Mouse (Mus musculus): ENCODE data around the gene Fbll1.
"Not testable (repeated sequence)": the region's sequence is repeated elsewhere in the genome, so short reads cannot be mapped to it uniquely, and the experiment has no call there.

Gene Fbll1

DNA sequence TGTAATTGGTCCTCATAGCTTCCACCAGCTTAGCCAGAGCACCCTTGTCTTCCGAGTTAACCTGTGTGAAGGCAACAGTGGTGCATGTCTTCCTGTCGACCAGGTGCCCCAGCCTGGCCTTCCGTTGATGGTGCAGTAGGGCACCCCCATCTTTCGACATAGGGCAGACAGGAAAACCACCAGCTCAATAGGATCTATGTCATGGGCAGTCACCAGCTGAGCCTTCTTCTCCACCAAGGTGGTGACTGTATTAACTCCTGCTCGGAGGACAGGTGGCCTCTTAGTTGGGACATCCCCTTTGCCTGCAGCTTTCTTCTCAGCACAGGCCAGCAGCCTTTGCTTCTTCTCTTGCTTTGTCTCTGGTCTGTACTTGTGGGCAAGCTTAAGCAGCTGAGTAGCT is 5.9 kb downstream of the Fbll1 start:
- in situ Hi-C loops (cut with MboI; ENCODE audit: low pct_unique_long_range_greater_than_20kb in 1 of 2, low sequenced_read_pairs in 2 of 2, unreplicated experiment in 1 of 2) = not testable (repeated sequence)

DNA sequence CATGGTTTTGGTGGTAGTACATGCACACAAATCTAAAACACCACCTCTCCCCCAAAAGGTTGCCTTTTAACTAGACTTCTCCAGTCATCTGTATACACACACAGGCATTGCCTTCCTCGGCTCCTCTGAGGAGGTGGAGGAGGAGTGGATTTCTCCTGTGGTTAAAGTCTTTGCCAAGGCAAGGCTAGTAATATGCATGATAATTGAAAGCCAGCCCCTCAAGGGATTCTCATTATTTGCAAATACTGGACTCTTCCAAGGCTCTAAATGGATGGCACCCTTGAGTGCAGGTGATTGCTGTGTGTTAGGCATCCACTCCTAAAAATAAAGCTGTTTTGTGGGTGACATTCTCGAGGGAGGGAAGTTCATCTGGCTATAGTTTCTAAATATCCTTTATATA is 10.2 kb downstream of the Fbll1 start:
- in situ Hi-C loops (cut with MboI; ENCODE audit: low pct_unique_long_range_greater_than_20kb in 1 of 2, low sequenced_read_pairs in 2 of 2, unreplicated experiment in 1 of 2) = no loop called here

DNA sequence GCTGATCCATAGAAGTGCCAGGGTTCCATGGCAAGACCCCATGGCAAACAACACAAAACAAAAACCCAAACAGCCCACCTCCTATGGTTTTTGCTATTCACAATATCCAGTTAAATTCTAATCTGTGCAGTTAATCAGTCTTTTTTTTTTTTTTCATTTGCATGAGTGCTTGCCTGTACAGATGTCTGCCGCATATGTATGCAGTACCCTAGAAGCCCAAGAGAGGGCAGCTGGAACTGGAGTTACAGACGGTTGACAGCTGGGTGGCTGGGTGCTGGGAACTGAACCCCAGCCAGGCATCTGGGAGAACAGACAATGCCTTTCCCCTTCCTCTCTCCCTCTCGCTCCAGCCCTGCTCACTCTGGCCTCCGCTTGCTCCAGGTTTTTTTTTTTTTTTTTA is 14.1 kb downstream of the Fbll1 start:
- in situ Hi-C loops (cut with MboI; ENCODE audit: low pct_unique_long_range_greater_than_20kb in 1 of 2, low sequenced_read_pairs in 2 of 2, unreplicated experiment in 1 of 2) = no loop called here

DNA sequence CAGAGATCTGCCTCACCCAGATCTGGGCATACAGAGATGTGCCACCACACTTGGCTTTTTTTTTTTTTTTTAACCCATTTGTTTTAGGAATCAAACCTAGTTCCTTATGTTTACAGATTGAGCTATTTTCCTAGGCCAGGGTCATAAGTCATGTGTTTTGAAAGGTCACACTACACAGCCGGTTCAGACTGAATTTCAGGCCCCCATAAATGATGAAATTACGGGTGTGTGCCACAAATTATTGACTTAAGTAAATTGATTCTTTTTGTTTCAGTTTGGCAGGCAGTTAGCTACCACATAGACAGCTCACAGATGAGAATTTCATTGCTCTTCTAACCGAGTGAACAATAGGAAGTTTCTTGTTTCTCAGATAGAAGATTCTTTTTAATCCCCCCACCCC is 14.7 kb downstream of the Fbll1 start:
- in situ Hi-C loops (cut with MboI; ENCODE audit: low pct_unique_long_range_greater_than_20kb in 1 of 2, low sequenced_read_pairs in 2 of 2, unreplicated experiment in 1 of 2) = no loop called here

DNA sequence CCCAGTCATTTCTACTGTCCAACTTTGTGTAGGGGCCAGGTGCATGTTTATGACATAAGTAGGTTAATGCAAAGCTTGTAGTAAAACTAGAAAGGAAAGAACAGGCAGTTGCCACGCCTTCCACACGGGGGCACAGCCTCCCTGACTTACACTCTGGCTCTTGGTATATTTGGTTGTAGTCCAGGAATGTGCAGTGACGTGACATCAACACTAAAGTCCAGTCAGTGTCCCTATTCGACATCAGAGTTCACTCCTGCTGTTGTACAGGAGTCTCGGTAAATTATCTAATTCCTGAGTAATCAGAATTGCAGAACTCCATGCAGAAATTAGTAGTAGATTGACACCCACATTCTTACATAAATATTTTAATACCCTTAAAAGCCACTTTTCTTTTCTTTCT is 15.6 kb downstream of the Fbll1 start:
- in situ Hi-C loops (cut with MboI; ENCODE audit: low pct_unique_long_range_greater_than_20kb in 1 of 2, low sequenced_read_pairs in 2 of 2, unreplicated experiment in 1 of 2) = no loop called here

DNA sequence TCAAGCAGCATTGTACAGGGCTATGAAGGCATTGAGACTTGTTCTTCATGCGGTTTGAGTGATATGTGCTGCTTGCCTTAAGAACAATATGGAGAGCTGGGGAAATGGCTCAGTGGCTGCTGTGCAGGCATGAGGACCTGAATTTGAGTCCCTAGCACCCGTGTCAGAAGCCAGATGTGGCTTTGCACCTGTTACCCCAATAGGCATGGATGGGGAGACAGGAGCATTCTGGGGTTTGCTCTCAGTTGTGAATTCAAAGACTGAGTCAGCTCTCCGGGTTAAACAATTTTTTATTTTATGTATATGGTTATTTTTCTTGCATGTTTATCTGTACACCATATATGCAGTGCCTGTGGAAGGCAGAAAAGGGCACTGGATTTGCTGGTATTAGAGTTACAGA is 16.2 kb downstream of the Fbll1 start:
- in situ Hi-C loops (cut with MboI; ENCODE audit: low pct_unique_long_range_greater_than_20kb in 1 of 2, low sequenced_read_pairs in 2 of 2, unreplicated experiment in 1 of 2) = no loop called here

DNA sequence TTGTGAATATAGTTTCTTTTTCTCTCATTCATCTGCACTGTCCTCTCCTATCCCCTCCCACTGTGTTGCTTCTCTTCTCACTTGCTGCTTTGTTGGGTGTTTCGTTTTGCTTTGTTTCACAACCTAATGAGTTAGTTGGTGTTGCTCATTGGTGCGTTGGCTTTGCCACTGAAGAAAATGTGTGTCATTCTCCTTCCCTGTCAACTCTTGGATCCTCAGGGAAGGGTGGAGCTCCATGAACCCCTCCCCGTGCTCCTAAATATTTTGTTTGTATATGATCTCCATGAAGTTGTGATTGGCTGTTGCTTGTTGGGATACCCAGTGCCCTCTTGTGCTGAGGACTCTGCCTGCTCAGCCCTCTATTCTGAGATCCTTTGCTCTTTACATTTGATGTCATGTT is 18.3 kb downstream of the Fbll1 start:
- in situ Hi-C loops (cut with MboI; ENCODE audit: low pct_unique_long_range_greater_than_20kb in 1 of 2, low sequenced_read_pairs in 2 of 2, unreplicated experiment in 1 of 2) = no loop called here

DNA sequence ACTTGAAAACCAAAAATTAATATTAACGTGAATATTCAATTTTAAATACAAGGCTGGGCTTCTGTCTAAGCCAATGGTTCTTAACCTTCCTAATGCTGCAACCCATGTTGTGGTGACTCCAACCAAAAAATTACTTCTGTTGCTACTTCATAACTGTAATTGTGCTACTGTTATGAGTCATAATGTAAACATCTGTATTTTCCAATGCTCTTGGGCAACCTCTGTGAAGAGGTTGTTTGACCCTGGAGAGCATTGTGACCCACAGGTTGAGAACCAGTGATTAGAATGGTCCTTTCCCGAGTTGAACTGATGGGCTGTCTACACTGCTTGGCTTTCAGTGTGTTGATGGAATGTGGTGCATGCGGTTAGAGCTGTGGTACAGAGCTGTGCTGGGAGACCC is 22.2 kb downstream of the Fbll1 start:
- in situ Hi-C loops (cut with MboI; ENCODE audit: low pct_unique_long_range_greater_than_20kb in 1 of 2, low sequenced_read_pairs in 2 of 2, unreplicated experiment in 1 of 2) = loop anchor here in 1 of 2 experiments (5.0 kb wide), 1 partner anchor 56 kb away; the partner anchor contains the start of gene Rars

DNA sequence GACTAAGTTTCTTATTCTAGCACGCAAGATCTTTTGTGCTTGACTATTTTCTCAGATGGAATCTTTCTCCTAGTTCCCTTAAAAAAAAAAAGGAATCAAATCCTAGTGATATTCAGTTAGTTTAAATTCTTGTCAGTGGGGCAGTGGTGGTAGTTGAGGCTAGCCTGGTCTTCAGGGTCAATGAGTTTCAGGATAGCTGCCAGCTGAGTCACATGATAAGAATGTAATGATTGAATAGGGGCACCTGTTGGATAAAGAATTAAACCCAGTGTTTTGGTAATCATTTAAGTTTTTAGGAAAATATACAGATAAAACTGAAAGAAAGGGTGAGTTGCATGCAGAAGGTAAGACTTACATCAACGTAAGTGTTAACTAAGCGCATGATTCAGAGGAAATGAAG is 23.1 kb downstream of the Fbll1 start:
- in situ Hi-C loops (cut with MboI; ENCODE audit: low pct_unique_long_range_greater_than_20kb in 1 of 2, low sequenced_read_pairs in 2 of 2, unreplicated experiment in 1 of 2) = loop anchor here in 1 of 2 experiments (5.0 kb wide), 1 partner anchor 57 kb away; the partner anchor contains the start of gene Rars

DNA sequence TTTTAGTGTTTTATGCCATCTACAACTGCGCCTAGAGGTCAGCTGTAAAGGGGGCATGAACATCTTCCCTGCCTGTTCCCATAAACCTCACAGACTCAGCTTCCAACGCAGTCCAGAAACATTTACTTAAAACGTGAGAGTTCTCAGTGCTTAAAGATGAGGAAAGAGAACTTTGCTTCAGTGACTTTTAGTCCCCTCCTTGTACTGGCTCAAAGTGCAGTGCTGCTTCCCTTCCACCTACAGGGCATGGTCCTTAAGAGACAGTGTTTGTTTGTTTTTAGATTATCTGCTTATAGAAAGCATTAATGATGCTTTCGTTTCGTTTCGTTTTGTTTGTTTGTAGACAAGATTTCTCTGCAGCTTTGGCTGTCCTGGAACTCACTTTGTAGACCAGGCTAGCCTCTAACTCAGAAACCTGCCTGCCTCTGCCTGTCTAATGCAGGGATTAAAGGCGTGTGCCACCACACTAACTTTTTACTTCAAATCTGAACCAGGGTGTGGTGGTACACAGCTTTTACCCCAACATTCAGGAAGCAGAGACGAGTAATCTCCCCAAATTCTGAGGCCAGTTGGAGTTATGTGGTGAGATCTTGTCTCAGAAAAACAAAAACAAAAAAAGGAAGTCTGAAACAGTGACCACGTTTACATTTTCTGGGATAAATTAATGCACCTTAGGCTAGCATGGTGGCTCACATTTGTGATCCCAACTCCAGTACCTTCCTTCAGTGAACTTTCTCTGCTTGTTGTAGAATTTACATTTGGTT is 27.8 kb downstream of the Fbll1 start:
- in situ Hi-C loops (cut with MboI; ENCODE audit: low pct_unique_long_range_greater_than_20kb in 1 of 2, low sequenced_read_pairs in 2 of 2, unreplicated experiment in 1 of 2) = no loop called here

DNA sequence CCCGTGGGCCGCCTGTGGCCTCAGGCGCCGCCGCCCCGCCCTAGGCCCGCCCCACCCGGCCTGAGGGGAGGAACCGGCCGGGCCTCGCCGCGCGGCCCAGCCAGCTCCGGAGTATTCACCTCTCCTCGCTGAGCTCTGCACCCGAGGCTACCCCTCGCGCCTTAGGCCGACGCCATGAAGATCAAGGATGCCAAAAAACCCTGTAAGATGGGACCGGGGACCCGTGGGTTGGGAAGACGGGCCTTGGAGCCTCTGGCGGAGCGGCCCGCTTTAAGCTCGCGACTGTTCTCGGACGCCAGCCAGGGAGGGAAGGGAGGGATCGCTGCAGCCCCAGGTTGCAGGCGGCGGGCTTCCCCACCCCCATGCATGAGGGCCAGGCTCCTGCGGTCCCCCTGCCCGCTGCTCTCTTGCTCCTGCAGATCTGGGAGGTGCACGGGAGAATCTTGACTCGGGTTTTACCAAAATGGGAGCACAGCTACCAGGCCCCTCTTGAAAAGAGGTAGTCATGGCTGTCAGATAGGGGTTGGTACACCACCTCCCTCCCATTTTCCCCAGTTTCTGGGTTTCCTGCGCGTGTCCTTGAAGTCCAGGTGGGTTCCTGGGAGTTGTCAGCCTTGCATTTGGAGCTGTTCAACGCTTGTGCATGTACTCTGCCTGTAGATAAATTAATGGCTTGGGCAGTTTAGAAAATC is 28.8 kb downstream of the Fbll1 start:
- in situ Hi-C loops (cut with MboI; ENCODE audit: low pct_unique_long_range_greater_than_20kb in 1 of 2, low sequenced_read_pairs in 2 of 2, unreplicated experiment in 1 of 2) = no loop called here

DNA sequence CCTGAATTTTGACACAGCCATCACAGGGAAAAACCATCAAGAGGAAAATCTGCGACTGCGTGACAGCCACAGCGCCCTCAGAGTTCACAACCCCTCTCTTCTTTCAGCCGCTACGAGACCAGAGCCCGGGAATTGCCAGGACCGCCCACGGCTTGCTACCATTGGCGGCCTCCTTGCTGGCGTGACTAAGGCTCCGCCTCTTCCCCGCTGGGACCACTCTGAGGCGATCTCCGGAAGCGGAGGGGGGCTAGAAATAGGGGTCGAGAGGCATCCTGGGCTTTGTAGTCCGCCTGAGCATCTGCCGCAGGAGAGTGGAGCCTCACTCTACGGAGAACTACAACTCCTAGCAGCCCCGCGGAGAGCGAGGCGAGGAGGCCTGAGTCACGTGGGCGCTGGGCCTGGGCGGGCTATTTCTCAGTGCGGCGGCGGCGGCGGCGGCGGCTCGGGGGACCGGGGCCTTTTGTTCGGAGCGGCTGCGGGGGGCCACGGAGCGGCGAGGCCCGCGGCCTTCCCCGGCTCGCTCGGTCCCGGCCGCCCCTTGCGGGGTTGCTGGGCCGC is 29.4 kb downstream of the Fbll1 start, which contains the start of gene Pank3:
Gene Pank3 (plus strand): TSS at position 297 of the 558 bp plus-strand sequence.
- in situ Hi-C loops (cut with MboI; ENCODE audit: low pct_unique_long_range_greater_than_20kb in 1 of 2, low sequenced_read_pairs in 2 of 2, unreplicated experiment in 1 of 2) = no loop called here

DNA sequence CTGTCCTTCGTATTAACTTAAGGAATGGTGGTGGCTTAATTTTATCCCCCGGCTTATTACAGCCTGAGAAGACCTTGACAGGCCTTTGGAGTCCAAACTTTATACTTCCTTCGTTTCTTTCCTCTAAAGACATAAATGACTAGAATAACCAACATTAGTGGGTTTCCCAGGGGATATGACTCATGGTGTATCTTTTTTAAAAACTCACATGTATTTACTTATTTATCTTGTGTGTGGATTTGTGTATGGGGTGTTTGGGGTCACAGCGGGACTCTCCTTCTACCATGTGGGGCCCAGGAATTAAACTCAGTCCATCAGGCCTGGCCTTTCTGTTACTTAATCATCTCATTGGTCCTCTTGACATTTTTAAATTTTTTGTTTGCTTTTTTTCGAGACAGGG is 31.8 kb downstream of the Fbll1 start:
- in situ Hi-C loops (cut with MboI; ENCODE audit: low pct_unique_long_range_greater_than_20kb in 1 of 2, low sequenced_read_pairs in 2 of 2, unreplicated experiment in 1 of 2) = no loop called here

DNA sequence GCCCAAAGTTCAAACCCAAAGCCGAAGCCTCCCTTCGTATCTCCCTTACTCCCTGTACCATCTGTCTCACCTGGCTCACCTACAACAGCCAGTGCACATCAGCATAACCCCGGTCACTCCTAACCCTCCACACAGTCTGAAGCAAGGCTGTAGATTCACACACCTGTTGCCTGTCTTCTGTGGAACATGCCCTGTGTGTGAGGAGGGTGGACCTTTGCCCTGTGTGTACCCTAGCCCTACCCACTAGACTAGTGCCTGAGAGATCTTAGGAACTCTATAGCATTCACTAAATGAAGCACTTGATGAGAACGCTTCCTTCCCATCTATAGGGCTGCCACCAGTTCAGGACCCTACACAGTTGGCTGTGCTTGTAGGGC is 38.1 kb downstream of the Fbll1 start:
- in situ Hi-C loops (cut with MboI; ENCODE audit: low pct_unique_long_range_greater_than_20kb in 1 of 2, low sequenced_read_pairs in 2 of 2, unreplicated experiment in 1 of 2) = no loop called here

DNA sequence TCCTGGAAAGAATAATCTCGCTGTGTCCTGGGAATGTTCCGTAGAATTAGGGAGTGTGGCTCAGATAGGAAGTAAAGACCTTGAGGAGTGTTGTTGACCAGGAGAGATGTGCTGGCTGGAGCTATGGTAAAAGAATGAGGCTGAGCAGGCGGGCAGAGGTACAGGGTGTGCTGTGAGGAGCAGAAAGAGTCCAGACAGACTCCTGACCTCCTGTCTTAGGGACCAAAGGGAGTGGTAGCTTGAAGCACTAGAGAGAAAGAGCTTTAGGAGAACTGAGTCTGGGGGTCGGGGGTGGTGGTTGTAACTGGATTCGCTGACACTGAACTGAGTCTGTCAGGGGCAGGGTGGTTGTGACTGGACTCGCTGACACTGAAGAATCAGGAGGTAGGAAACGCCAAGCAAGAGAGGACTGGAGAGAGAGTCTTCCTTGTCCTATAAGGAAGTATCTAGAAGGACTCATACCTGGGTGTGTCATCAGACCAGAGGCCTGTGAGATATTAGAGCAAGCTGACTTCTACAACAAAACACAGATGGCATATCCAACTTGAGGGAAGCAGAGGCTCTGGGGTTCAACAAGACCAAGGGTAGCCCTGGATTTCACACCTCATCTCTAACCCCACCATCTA is 38.6 kb downstream of the Fbll1 start:
- in situ Hi-C loops (cut with MboI; ENCODE audit: low pct_unique_long_range_greater_than_20kb in 1 of 2, low sequenced_read_pairs in 2 of 2, unreplicated experiment in 1 of 2) = no loop called here

DNA sequence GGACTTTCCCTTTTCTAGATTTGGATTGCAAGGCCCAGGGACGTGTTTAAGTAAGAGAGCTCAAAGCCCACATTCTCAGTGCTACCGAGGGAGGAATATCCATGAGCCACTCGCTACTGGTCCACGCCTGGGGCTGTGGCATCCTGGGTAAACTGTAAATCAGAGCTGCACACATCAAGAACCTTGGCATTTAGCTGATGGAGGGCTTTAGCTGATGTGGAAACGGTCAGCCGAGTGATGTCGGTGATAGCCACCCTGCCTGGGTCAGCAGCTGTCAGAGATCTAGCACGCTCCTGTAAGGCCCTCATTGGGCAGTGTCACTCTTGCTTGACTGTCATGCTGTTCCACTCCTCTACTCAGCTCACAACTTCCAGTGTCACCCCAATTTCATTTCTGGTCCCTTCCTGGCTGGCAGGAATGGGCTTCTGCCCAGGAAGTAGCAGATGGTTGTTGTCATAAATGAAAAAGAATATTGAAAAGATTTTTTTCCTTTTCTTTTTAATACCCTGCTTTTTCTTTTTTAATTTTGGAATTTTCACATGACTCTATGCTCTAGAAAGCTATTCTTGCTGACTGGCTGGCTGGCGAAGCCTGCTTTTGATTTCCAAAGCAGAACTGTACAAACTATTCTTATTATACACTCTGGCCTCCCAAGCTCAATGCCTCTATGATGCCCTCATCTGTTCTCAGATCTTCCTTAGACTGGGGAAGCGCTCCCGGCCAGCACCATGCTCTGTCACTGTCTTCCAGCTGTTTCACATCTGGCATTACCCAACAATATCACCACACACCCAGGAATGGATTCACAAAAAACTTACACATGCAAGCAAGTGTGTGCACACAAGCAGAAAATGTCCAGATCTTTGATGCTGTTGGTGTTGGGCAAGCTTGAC is 42.0 kb downstream of the Fbll1 start:
- in situ Hi-C loops (cut with MboI; ENCODE audit: low pct_unique_long_range_greater_than_20kb in 1 of 2, low sequenced_read_pairs in 2 of 2, unreplicated experiment in 1 of 2) = no loop called here

DNA sequence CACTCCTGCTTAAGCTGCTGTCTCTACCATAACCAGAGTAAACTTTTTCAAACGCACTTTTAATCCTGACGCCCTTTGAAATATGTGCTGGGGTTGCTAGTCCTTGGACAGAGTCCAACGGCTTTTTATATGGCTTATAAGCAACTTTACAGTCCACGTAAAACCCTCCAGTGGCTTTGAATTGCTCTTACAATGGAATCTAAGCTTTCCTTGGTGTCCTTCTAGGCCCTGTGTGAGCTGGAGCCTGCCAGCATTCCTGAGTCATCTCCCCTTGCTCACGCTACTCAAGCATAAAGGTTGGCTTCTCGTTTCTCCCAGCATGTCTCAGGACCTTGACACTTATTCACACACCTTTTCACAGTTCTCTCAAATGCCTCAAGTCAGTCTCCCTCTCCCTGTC is 43.1 kb downstream of the Fbll1 start:
- in situ Hi-C loops (cut with MboI; ENCODE audit: low pct_unique_long_range_greater_than_20kb in 1 of 2, low sequenced_read_pairs in 2 of 2, unreplicated experiment in 1 of 2) = no loop called here

DNA sequence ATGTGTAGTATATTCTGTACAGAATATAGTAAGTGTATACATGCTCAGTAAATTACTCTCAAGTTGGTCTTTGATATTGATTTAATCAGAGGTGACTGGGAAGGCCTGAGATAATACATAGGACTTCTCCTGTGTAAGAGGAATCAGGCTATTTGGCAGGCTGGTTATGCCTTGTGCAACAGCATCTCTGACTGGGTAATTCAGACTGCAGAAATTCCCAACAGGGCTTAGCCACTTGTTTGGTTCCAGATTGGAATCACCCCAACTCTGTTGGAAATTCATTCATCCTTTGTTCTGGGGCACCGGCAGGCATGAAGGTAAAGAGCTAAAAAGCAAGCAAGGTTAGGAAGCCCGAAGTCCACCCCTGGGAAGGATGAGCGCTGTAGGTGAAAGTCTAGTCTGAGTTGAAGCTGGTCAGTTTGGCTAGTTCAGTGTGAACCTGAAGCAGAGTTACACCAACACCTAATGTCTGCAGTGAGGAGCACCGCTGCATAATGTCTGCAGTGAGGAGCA is 43.7 kb downstream of the Fbll1 start:
- in situ Hi-C loops (cut with MboI; ENCODE audit: low pct_unique_long_range_greater_than_20kb in 1 of 2, low sequenced_read_pairs in 2 of 2, unreplicated experiment in 1 of 2) = no loop called here
